Mouse (Mus musculus) intestine, embryonic 16.5 days (tissue): Measurements from ENCODE around the gene Zranb3. TPM values are rescaled to one million over a fixed set of nuclear protein-coding genes. Genes with fewer than 3 reads are reported as not detected.

ENCODE experiments used
- ATAC-seq: fragments of 200-750 bp; cut with Nextera tagmentation; 2 replicates; pipeline ENCODE4 v1.8.0; 2017; ENCODE audit warnings: moderate TSS enrichment, moderate library complexity
- H3K27ac ChIP-seq: fragments of 300-500 bp; sonication (generic); 2 replicates; pipeline ENCODE4 v1.5.1; 2014; ENCODE audit warnings: mild to moderate bottlenecking, low read length
- H3K27me3 ChIP-seq: fragments of 300-500 bp; sonication (generic); replicated peaks from 2 replicates; pipeline ENCODE4 v1.6.1; 2014; ENCODE audit warnings: low read length, control low read depth, mixed read lengths; ENCODE audit not compliant: control insufficient read depth, insufficient read depth
- H3K36me3 ChIP-seq: fragments of 300-500 bp; sonication (generic); 2 replicates; pipeline ENCODE4 v1.6.1; 2014; ENCODE audit warnings: low read length, control low read depth; ENCODE audit not compliant: control insufficient read depth, insufficient read depth
- H3K4me1 ChIP-seq: fragments of 300-500 bp; sonication (generic); 2 replicates; pipeline ENCODE4 v1.6.1; 2014; ENCODE audit warnings: low read length, control low read depth, mixed read lengths; ENCODE audit not compliant: control insufficient read depth, insufficient read depth
- H3K4me2 ChIP-seq: fragments of 300-500 bp; sonication (generic); 2 replicates; pipeline ENCODE4 v1.6.1; 2014; ENCODE audit warnings: low read depth, low read length, control low read depth
- H3K4me3 ChIP-seq: fragments of 300-500 bp; sonication (generic); 2 replicates; pipeline ENCODE4 v1.5.1; 2014; ENCODE audit warnings: mild to moderate bottlenecking, low read length
- H3K9ac ChIP-seq: fragments of 300-500 bp; sonication (generic); 2 replicates; pipeline ENCODE4 v1.6.1; 2014; ENCODE audit warnings: low read depth, low read length
- H3K9me3 ChIP-seq: fragments of 300-500 bp; sonication (generic); 2 replicates; pipeline ENCODE4 v1.6.1; 2016; ENCODE audit warnings: low read length, control low read depth; ENCODE audit not compliant: control insufficient read depth
- WGBS: fragments of 180-500 bp; shearing (Covaris S2); extraction: QIAGEN DNeasy Blood & Tissue Kit; methylation state at CpG from one replicate; pipeline ENCODE4 v1.1.7; 2014; 5-methylcytosine and 5-hydroxymethylcytosine counted together
- polyA plus RNA-seq: library from polyadenylated mRNA; unstranded; fragments of >200 nt; fragmentation: Nextera tagmentation; extraction: Ambion mirVana; gene quantifications from 2 replicates; pipeline ENCODE4 v1.2.1, GENCODE M21; 2015

Gene Zranb3
- polyA plus RNA-seq, 1 experiment from 2014 or later: 5.4 TPM

- no peak overlapping the region for H3K4me2 ChIP-seq
- no peaks in the 10 kb centered on the region for H3K9me3 ChIP-seq
- peaks cover 45% of the 10 kb centered on the region for H3K36me3 ChIP-seq
- 84% methylated on average over 10 of the region's 10 CpGs for WGBS
- no peak for ATAC-seq
- H3K4me1 ChIP-seq: peaks cover 19% of the 10 kb centered on the region; the same call in 1 of the 2 replicates
- no peak overlapping the region for H3K27ac ChIP-seq
- no peak overlapping the region for H3K9ac ChIP-seq
- H3K27me3 ChIP-seq: no peaks in the 10 kb centered on the region
- H3K4me3 ChIP-seq: no peak overlapping the region
Measured at GRCm38 (mm10) chr1:127942231-127942630, 160.6 kb downstream of the Zranb3 start.

DNA sequence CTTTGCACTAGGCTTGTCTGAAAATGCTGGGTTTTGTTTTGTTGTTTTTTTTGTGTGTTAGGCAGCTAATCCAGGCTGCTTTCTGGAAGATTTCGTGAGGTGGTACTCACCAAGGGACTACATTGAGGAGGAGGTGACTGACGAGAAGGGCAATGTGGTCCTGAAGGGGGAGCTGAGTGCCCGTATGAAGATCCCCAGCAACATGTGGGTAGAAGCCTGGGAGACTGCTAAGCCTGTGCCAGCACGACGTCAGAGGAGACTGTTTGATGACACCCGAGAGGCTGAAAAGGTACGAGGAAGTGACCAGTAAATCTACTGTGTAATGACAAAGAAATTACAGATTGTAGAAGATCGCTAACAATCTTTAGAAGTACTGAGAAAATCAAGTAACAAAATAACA is 165.6 kb downstream of the Zranb3 start:
- Histone ChIP-seq H3K9ac (no peak overlapping the region), H3K4me3 (no peak overlapping the region), H3K27ac (no peak overlapping the region), H3K4me2 (no peak overlapping the region), H3K9me3 (no peaks in the 10 kb centered on the region), H3K4me1 (no peaks in the 10 kb centered on the region), H3K27me3 (no peaks in the 10 kb centered on the region), H3K36me3 (peaks cover 38% of the 10 kb centered on the region)
- WGBS: 84% methylated on average over 8 of the region's 8 CpGs
- no peak for ATAC-seq

- no peak overlapping the region for H3K27ac ChIP-seq
- no peaks in the 10 kb centered on the region for H3K27me3 ChIP-seq
- H3K9me3 ChIP-seq: no peaks in the 10 kb centered on the region
- no peak overlapping the region for H3K9ac ChIP-seq
- 98% methylated on average over 5 of the region's 5 CpGs for WGBS
- no peaks in the 10 kb centered on the region for H3K4me1 ChIP-seq
- no peak overlapping the region for H3K4me2 ChIP-seq
- ATAC-seq: no peak
- H3K36me3 ChIP-seq: peaks cover 21% of the 10 kb centered on the region
- H3K4me3 ChIP-seq: no peak overlapping the region
Measured at GRCm38 (mm10) chr1:127934322-127934721, 168.5 kb downstream of the Zranb3 start.

GRCm38 (mm10) chr1:127933405-127933804 is 169.4 kb downstream of the Zranb3 start:
- Histone ChIP-seq H3K4me2 (no peak overlapping the region), H3K27me3 (no peaks in the 10 kb centered on the region), H3K4me3 (no peak overlapping the region), H3K9me3 (no peaks in the 10 kb centered on the region), H3K4me1 (no peaks in the 10 kb centered on the region), H3K27ac (no peak overlapping the region), H3K9ac (no peak overlapping the region), H3K36me3 (peaks cover 12% of the 10 kb centered on the region)
- ATAC-seq: peak; percentile 97
- WGBS: 67% methylated on average over 2 of the region's 2 CpGs

DNA sequence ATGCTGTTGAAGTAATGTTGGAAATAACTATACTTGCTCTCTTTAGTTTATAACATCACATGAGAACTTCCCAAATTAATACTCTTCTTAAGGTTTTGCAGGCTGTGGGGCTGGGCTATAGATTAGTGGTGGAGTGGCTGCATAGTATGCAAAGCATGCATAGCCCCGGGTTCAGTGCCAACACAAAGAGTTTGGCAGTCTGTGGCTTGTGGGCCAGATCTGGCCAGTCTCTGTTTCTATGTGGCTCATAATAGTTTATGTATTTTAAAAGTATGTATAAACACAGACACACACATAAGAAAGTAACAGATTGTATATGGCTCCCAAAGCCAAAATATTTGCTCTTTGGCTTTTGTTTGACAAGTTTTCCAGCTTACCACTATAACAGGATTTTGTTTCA is 187.0 kb downstream of the Zranb3 start:
- H3K4me2 ChIP-seq: no peak overlapping the region
- no peaks in the 10 kb centered on the region for H3K9me3 ChIP-seq
- ATAC-seq: no peak
- no peak overlapping the region for H3K27ac ChIP-seq
- H3K4me1 ChIP-seq: no peaks in the 10 kb centered on the region
- 50% methylated on average over 1 of the region's 1 CpGs for WGBS
- H3K27me3 ChIP-seq: no peaks in the 10 kb centered on the region
- no peak overlapping the region for H3K9ac ChIP-seq
- peaks cover 9% of the 10 kb centered on the region; the same call in 1 of the 2 replicates for H3K36me3 ChIP-seq
- no peak overlapping the region for H3K4me3 ChIP-seq

DNA sequence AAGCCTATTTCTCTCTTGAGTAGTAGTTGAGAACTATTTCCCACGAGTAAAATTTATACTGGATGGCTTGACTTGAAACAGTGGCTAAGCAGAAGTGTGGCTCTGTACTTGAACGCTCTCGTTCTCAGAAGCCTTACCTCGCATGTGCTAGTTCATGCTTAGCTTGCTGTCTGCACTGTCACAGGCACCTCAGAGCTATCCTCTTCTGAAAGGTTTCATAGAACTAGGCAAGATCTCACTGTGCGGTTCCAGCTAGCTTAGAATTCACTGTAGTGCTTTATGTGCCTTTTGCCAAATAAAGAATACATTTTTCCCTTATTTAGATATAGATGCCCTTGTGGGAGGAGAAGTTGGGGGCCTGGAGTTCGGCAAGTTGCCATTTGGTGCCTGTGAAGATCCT is 187.5 kb downstream of the Zranb3 start:
- Histone ChIP-seq H3K27ac (peak overlapping the region; percentile 16; the same call in 1 of the 2 replicates), H3K27me3 (no peaks in the 10 kb centered on the region), H3K9me3 (no peaks in the 10 kb centered on the region), H3K4me2 (no peak overlapping the region), H3K36me3 (peaks cover 8% of the 10 kb centered on the region; the same call in 1 of the 2 replicates), H3K4me1 (no peaks in the 10 kb centered on the region), H3K9ac (no peak overlapping the region), H3K4me3 (no peak overlapping the region)
- ATAC-seq: no peak
- 78% methylated on average over 6 of the region's 6 CpGs for WGBS

DNA sequence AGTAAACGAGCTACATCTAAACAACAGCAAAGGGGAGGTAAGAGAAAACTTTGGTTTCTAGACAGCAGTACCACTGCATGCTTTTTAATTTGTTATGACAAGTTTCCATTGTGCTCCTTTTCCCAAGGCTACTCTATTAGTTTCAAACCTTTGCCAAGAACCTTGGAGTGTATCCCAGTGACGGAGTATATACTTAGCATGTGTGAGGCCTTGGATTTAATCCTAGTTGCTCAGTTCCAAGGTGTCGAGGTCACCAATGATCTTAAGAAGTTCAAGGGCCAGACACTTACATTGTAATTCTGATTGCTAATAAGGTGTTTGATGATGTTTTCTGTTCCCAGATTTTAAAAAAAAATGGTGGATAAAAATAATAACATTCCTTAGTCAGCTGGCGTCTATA is 189.7 kb downstream of the Zranb3 start:
- no peak overlapping the region for H3K4me3 ChIP-seq
- H3K9me3 ChIP-seq: no peaks in the 10 kb centered on the region
- H3K9ac ChIP-seq: no peak overlapping the region
- no peaks in the 10 kb centered on the region for H3K27me3 ChIP-seq
- H3K4me1 ChIP-seq: no peaks in the 10 kb centered on the region
- peaks cover 6% of the 10 kb centered on the region; the same call in 1 of the 2 replicates for H3K36me3 ChIP-seq
- 75% methylated on average over 4 of the region's 4 CpGs for WGBS
- no peak for ATAC-seq
- H3K4me2 ChIP-seq: no peak overlapping the region
- H3K27ac ChIP-seq: no peak overlapping the region

GRCm38 (mm10) chr1:127904774-127905385 is 198.0 kb downstream of the Zranb3 start:
- Histone ChIP-seq H3K36me3 (peaks cover 12% of the 10 kb centered on the region), H3K9me3 (no peaks in the 10 kb centered on the region), H3K27ac (no peak overlapping the region), H3K4me3 (no peak overlapping the region), H3K9ac (no peak overlapping the region), H3K27me3 (no peaks in the 10 kb centered on the region), H3K4me1 (no peaks in the 10 kb centered on the region), H3K4me2 (no peak overlapping the region)
- whole genome bisulfite sequencing: 51% methylated on average over 2 of the region's 2 CpGs
- peak; percentile 52; the same call in 1 of the 2 replicates for ATAC-seq
